Mouse (Mus musculus): ENCODE data around the gene Slc22a1.
"Not testable (repeated sequence)": the region's sequence is repeated elsewhere in the genome, so short reads cannot be mapped to it uniquely, and the experiment has no call there.

The Slc22a1 gene

GRCm38 (mm10) chr17:12684412-12684811 lies 8.8 kb upstream of the Slc22a1 start:
- DNase-seq = peak; percentile 21

DNA sequence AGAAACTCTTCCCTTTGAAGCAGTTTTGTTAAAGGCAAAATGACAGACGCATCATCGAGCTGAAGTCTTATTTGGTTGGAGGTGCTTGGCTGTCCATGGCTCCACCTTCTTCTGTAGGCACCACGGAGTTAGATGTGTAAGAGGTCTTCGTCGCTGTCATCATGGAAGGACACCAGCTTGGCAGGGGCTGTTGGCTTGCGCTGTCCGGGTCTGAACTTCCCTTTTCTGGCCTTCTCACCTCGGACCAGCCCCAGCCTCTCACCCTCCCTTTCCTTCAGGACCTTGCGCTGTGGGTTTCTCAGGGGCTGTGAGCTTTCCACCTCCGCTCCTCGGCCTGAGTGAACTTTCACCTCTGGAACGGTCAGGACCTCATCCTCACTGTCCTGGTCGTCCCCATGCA lies 8.0 kb upstream of the Slc22a1 start:
- no peak for DNase-seq

GRCm38 (mm10) chr17:12678261-12678660 lies 2.6 kb upstream of the Slc22a1 start:
- DNase-seq = no peak

DNA sequence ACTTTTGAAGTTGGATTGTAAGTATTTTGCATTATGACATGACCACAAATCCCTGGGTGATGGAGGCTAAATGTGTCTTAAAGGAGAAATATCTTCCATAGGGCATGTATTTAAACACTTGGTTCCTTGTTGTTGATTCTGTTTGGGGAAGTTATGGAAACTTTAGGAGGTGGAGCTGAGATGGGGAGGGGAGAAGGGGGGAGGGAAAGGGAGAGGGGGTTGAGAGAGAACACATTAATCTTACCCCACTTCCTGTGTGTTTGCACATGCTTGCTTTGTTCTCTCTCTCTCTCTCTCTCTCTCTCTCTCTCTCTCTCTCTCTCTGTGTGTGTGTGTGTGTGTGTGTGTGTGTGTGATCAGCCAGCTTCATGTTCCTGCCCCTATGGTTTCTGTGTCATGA lies 1.5 kb upstream of the Slc22a1 start:
- DNase-seq = no peak

DNA sequence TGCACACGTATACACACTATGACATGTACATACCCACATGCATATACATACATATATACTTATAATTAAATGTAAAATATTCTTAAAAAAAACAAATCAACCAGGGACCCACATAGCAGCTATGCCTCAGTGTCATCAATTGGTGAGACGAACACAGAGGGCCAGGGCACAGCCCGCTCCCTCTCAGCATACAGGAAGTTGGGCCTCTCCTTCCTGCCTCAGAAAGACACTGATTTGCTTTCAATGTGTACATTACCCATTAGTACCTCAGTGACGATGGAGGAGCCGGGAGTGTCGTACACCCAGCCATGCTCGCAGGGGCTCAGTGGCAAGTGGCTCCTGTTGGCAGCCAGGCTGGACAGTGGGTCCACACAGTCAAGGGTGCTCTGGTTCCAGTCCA lies 649 bp downstream of the Slc22a1 start:
- not testable (repeated sequence) for DNase-seq

DNA sequence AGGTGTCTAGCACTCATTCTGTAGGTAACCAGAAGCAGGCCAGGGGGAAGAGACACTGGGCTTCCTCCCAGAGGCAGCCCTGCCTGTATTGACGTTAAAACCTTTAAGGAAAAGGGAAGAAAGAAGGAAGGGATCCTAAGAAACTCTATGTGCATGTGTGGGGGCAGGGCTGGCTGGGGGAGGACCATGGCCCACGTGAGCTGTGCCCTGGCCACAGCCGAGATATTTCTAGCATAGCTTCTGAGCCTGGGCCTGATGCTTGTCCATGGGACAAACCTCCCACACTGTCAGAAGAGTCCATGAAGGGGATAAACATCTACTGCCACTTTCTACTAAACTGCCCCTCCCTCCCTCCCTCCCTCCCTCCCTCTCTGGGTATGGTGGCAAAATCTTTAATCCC lies 1.8 kb downstream of the Slc22a1 start:
- DNase-seq = no peak

GRCm38 (mm10) chr17:12672285-12672790 lies 3.3 kb downstream of the Slc22a1 start:
- DNase-seq = no peak

DNA sequence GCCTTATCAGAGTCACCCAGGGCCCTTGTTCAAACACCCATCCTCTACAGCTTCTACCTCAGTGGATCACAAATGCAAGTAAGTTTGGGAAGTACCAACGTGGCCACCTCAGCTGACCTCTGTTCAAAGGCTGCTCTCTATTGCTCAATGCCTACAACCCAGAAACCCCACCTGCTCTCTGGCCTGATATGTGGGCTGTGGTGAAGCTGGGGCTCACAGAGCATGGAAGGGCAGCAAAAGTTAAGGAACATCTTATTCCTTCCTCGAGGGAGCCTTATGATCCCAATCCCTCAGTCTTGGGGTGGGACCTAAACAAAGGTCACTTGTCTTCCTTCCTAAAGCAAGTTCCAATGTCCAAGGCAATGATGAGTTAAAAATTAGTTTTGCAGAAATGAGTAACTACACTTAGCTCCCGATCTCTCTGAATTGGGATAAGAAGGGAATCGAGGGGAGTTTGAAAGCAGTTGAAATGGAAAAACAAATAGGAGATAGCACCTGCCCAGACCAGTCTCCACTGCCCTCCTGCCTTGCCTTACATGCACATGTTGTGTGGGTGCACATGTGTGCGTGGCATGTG lies 4.5 kb downstream of the Slc22a1 start:
- no peak for DNase-seq

DNA sequence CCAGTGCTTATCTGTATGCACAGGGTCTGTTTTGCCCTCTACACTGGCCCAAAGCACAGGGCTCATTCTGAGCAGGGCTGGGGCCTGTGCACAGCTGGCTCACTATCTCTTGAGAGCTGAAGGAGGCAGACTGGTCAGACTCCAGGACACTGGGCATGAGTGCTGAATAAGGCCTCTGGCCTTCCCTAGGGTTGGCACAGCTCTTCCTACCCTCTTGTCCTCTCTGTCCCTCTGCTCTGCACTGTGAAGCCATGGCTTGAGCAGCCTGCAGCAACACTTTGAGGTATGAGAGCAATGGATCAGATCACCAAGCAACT lies 6.3 kb downstream of the Slc22a1 start:
- no peak for DNase-seq

- no peak for DNase-seq
Measured at GRCm38 (mm10) chr17:12668478-12669362, 6.9 kb downstream of the Slc22a1 start.

DNA sequence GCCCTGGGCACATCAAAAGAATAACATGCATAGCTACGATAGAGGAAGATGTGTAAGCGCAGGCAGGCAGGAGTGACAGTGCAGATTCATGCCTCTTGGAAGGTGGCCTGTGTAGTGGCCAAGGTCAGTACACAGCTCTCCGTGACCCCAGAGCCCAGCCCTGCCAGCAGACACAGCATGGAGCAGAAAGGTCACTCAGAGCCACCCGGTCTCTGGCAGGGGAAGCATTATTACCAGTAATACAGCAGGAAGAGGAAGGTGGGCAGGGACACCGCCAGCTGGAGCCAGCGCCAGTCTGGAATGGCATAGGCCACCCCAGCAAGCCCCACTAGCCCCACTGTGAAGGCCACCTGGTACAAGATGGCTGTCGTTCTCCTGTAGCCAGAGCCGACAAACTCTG lies 11.5 kb downstream of the Slc22a1 start:
- DNase-seq = no peak

- peak; percentile 72 for DNase-seq
Measured at GRCm38 (mm10) chr17:12660572-12661260, 14.9 kb downstream of the Slc22a1 start.

DNA sequence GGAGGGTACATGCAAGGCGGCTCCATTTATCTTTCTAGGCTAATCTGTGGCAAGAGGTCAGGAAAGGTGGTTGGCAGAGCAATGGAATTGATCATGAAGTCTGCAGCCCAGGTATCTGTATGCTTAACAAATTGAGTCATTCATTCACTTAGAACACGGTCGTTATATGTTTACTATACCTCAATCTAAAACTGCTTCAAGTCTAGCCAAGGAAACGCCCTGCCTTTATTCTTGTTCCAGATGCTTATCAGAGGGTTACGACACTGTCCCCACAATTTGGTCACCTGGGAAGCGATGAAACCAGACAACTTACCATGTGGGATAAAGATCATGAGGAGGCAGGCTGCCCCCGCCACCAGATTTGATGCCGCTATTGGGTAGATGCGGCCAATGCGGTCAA lies 16.4 kb downstream of the Slc22a1 start:
- DNase-seq = no peak

- DNase-seq = no peak
Measured at GRCm38 (mm10) chr17:12658784-12659183, 16.8 kb downstream of the Slc22a1 start.

- no peak for DNase-seq
Measured at GRCm38 (mm10) chr17:12655826-12656225, 19.8 kb downstream of the Slc22a1 start.

- no peak for DNase-seq
Measured at GRCm38 (mm10) chr17:12654061-12654460, 21.6 kb downstream of the Slc22a1 start.

DNA sequence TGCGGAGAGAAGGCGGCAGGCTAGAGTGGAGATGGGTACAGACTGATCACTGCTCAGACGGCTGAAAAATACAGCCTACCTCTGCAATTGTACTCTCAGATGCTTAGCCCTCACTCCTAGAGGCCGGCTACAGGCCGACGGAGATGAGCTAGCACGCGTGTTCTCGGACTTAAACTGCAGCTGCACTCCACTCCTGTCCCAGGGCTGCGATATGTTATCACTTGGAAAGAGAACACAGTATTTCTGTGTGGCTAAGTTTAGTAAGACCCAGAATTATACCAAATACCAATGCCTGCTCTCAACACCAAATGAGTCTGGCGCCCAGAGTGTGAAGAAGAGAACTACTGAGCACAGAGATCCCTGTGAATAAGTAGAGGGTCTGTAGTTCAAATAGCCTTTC lies 23.0 kb downstream of the Slc22a1 start:
- no peak for DNase-seq

DNA sequence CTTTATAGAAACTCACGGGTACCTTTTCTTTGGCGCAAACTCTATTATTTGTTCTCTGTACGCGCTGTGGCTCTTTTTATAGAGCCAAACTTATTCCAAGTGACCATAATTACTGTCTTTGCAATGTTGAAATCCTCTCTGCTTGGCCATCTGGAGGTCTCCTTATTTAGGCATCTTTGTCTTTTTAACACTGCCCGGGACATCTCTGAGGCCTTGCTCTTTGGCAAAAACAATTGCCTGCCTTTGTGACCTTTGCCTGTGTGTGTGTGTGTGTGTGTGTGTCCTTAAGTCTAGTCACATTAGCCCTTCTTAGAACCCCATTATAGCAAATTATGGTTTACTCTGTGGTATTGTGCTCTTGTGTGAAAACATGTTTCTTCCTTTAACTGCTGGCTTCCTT lies 30.2 kb downstream of the Slc22a1 start:
- peak; percentile 55 for DNase-seq

DNA sequence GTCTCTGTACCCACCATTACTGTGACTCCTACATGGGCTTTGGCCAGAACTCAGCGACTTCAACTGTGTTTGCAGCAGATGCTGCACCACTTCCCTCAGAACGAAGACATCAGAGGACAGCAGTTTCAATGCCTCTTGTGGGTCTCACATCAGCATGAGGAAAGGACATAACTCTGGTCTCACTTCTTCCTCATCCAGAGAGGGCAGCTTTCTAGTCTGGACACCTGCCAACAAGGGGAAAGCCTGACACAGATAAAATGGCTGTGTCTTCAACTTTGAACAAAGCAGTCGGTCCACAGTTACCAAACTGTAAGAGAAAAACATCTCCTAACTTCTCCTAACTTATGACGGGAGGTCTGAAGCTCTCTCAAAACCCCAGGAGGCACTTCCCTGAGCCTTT lies 34.5 kb downstream of the Slc22a1 start:
- no peak for DNase-seq

GRCm38 (mm10) chr17:12639585-12639984 lies 36.0 kb downstream of the Slc22a1 start:
- no peak for DNase-seq

DNA sequence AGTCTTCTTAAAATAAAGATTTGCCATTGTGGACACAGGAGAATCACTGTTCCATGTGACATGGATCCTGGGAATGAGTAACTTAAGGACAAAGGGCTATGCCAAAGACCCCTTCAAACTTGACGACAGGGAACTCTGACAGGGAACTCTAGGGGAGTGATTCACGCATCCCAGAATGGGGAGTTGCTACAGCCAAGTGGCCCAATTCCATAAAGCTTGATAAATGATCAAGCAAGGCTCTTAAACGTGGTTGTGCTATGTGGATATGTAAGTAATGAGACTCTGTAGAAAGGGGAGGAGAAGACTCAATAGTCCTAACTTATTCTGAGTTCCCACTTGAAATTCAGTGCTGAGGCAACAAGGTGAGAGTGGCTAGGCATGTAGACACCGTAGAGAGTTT lies 40.8 kb downstream of the Slc22a1 start:
- DNase-seq = no peak

DNA sequence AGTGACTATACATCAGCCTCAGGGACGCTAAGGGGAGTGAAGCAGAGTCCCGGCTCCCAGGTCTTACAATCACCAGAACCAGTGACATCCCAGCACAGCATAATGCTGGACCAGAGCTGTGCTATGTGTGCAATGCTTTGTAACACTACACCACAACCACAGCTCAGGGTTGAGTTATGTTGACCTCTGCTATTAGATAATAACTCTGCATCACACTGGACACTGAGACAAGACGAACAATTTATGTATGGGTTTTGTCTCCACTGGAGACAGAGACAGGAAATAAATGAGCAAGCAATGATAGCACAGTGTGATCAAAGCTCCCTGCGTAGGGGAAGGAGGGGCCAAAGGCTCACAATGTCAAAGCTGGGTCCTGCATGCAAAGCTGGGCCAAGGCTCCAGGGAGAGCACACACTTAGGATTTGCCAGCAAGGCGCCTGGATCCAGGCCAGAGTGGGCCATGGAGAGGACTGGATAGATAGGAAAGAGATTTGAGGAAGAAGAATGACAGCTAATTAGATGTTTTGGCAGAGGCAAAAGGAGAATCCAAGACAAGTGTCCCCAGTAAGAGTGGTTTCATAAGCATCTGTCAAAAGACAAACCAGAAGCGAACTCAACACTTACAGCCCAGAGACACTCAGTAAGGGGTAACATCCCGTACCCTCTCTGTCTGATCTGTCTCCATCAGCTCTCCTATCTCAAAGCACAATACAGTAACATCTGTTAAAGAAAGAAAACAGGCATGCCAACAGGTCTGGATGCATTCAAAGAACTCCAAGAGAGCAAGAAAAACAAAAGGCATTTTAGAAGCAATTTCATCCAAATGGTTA lies 43.6 kb downstream of the Slc22a1 start:
- DNase-seq = peak; percentile 50
